Mouse (Mus musculus): Measurements from ENCODE around the gene Sult6b1.
A peak's percentile ranks its signal among the peaks of the same experiment; 100 is the strongest.

Gene Sult6b1

GRCm38 (mm10) chr17:78906892-78907291 is at the start of gene Sult6b1:
Sult6b1 (minus strand) TSS chr17:78906992.
- no peak for DNase-seq

- DNase-seq = no peak
These were observed 46.4 kb upstream of the Sult6b1 start for GRCm38 (mm10) chr17:78953240-78953639.

GRCm38 (mm10) chr17:78952070-78952469 is 45.3 kb upstream of the Sult6b1 start:
- DNase-seq = no peak

GRCm38 (mm10) chr17:78951225-78951624 is 44.4 kb upstream of the Sult6b1 start:
- no peak for DNase-seq

GRCm38 (mm10) chr17:78942579-78942978 is 35.8 kb upstream of the Sult6b1 start:
- DNase-seq = no peak

- no peak for DNase-seq
These were observed 32.1 kb upstream of the Sult6b1 start for GRCm38 (mm10) chr17:78938927-78939326.

- no peak for DNase-seq
These were observed 30.5 kb upstream of the Sult6b1 start for GRCm38 (mm10) chr17:78937229-78937853.

- peak; percentile 95 for DNase-seq
These were observed 29.9 kb upstream of the Sult6b1 start, which contains the start of the genes Cebpz and Ndufaf7 for GRCm38 (mm10) chr17:78936466-78937228. Cebpz (minus strand) TSS chr17:78937066. Ndufaf7 (plus strand) TSS chr17:78937136.

- no peak for DNase-seq
These were observed 29.1 kb upstream of the Sult6b1 start for GRCm38 (mm10) chr17:78935857-78936256.

GRCm38 (mm10) chr17:78917696-78918095 is 10.9 kb upstream of the Sult6b1 start:
- no peak for DNase-seq

- DNase-seq = no peak
These were observed 10.1 kb upstream of the Sult6b1 start for GRCm38 (mm10) chr17:78916899-78917298.

GRCm38 (mm10) chr17:78916369-78916813 is 9.6 kb upstream of the Sult6b1 start, which contains the start of gene Cebpzos:
Cebpzos (plus strand) TSS chr17:78916500.
- peak; percentile 82 for DNase-seq

GRCm38 (mm10) chr17:78915772-78916171 is 9.0 kb upstream of the Sult6b1 start:
- DNase-seq = no peak

GRCm38 (mm10) chr17:78913921-78914320 is 7.1 kb upstream of the Sult6b1 start:
- DNase-seq = no peak

GRCm38 (mm10) chr17:78912861-78913281 is 6.1 kb upstream of the Sult6b1 start:
- DNase-seq = peak; percentile 32

GRCm38 (mm10) chr17:78909374-78909773 is 2.6 kb upstream of the Sult6b1 start:
- DNase-seq = no peak

GRCm38 (mm10) chr17:78903158-78903557 is 3.6 kb downstream of the Sult6b1 start:
- DNase-seq = no peak

GRCm38 (mm10) chr17:78895394-78895793 is 11.4 kb downstream of the Sult6b1 start:
- peak; percentile 49 for DNase-seq

GRCm38 (mm10) chr17:78894991-78895390 is 11.8 kb downstream of the Sult6b1 start:
- no peak for DNase-seq

- DNase-seq = no peak
These were observed 15.8 kb downstream of the Sult6b1 start for GRCm38 (mm10) chr17:78891020-78891419.

- no peak for DNase-seq
These were observed 17.6 kb downstream of the Sult6b1 start for GRCm38 (mm10) chr17:78889184-78889583.

- DNase-seq = no peak
These were observed 18.2 kb downstream of the Sult6b1 start for GRCm38 (mm10) chr17:78888554-78888953.

GRCm38 (mm10) chr17:78885286-78886065 is 21.3 kb downstream of the Sult6b1 start:
- no peak for DNase-seq
